Mouse (Mus musculus): ENCODE data around the gene Moxd1. TPM values are rescaled to one million over a fixed set of nuclear protein-coding genes. Genes with fewer than 3 reads are reported as not detected.

Gene Moxd1
- total RNA-seq (2021) (under 1 TPM; 0.32 to 0.50 TPM), polyA plus RNA-seq (2012; rRNA removed) (0.53 and 1.3 TPM in 2 replicates)
- long read RNA-seq, result 0 reads

DNA sequence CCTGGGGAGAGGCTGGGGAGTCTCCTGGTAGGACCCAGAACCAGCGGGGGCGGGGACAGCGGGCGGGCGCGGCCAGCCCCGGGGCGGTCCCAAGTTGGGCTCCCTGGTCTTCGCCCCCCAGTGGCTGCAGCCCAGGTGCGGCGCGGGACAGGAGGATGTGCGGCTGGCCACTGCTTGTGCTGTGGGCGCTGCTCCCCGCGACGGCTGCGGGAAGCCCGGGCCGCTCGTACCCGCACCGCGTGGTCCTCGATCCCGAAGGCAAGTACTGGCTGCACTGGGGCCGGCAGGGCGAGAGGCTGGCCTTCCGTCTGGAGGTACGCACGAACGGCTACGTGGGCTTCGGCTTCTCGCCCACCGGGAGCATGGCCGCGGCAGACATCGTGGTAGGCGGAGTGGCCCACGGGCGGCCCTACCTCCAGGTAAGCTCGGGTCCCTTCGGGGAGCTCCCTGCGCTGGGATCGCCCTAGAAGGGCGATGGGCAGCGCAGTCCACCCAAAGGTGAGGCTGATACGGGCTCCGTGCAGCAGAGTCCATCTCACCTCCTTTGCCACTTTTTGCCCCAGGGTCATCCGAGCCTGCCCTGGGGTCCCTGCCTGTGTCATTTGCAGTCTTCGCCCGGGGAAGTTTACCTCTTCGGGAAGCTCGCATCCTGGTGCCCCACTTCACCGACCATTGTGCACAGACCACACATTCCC, at the start of gene Moxd1:
TSS of gene Moxd1 (plus strand) at position 69 of the 695 bp plus-strand sequence.
- Histone ChIP-seq H3K9ac (ENCODE audit: low read depth, low read length) (0 out of 2 replicates have a peak within 1 kb of the TSS, but pooled peaks have one; percentile 3), H3K27ac (no peak within 1 kb of the TSS), H3K79me2 (replicated peaks; ENCODE audit: control insufficient read depth, insufficient read depth, low read length) (no peaks in the 10 kb centered on the region), H3K4me1 (ENCODE audit: control insufficient read depth, insufficient read depth, low read length) (no peaks in the 10 kb centered on the region), H3K27me3 (ENCODE audit: control insufficient read depth, insufficient read depth, low read length) (peaks cover 7% of the 10 kb centered on the region), H3K36me3 (ENCODE audit: control insufficient read depth, insufficient read depth, low read length) (no peaks in the 10 kb centered on the region), H3K4me3 (peak within 1 kb of the TSS; percentile 37)
- DNase-seq, result peak; percentile 8 to 33
- TF ChIP-seq CTCF (IDR thresholded peaks at IDR 0.05) (peak; percentile 36), EP300 (IDR thresholded peaks at IDR 0.05; ENCODE audit: insufficient read depth, low read depth, low read length) (no peak)
- intact Hi-C loops (cut with DNase I), result no loop called here
- WGBS, result 5% methylated on average over 55 of the region's 56 CpGs

GRCm38 (mm10) chr10:24190392-24190791, 32.9 kb upstream of the Moxd1 start:
- Histone ChIP-seq H3K9ac (ENCODE audit: low read depth, low read length) (no peak overlapping the region), H3K4me1 (ENCODE audit: control insufficient read depth, insufficient read depth, low read length) (no peaks in the 10 kb centered on the region), H3K4me3 (no peak overlapping the region), H3K27me3 (ENCODE audit: control insufficient read depth, insufficient read depth, low read length) (no peaks in the 10 kb centered on the region), H3K79me2 (replicated peaks; ENCODE audit: control insufficient read depth, insufficient read depth, low read length) (no peaks in the 10 kb centered on the region), H3K36me3 (ENCODE audit: control insufficient read depth, insufficient read depth, low read length) (peaks cover 3% of the 10 kb centered on the region; the same call in 1 of the 2 replicates), H3K27ac (no peak overlapping the region)
- 36% methylated on average over 7 of the region's 7 CpGs for WGBS
- TF ChIP-seq CTCF (IDR thresholded peaks at IDR 0.05) (peak; percentile 46), POLR2A (IDR thresholded peaks at IDR 0.05; ENCODE audit: insufficient read depth, low read depth, low read length) (no peak)
- no peak for DNase-seq
- intact Hi-C loops (cut with DNase I), result loop anchor here (2.0 kb wide), 1 partner anchor 108 kb away; no protein-coding TSS in a partner anchor

DNA sequence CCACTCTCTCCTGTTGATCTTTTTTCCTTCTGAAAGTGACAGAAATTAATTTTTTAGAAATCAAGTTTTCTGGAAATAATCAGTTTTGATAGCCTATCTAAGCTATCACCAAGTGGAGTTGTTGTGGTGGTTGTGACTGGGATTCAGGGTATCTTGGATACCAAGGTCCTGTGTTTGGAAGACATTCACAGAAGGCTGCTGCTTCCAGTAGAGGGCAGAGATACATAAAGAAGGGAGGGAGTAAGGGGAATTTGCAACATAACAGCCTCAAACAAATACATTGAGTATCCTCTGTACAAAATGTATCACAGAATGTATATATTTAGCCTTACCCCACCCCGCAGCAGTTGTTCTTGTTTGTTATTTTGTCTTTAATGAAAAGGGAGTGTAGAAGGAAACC, 31.3 kb upstream of the Moxd1 start:
- DNase-seq, result no peak
- no peak overlapping the region for H3K9ac ChIP-seq (ENCODE audit: low read depth, low read length)
- H3K4me1 ChIP-seq (ENCODE audit: control insufficient read depth, insufficient read depth, low read length), result no peaks in the 10 kb centered on the region
- no peak overlapping the region for H3K4me3 ChIP-seq
- WGBS, result 50% methylated on average over 1 of the region's 1 CpGs
- H3K36me3 ChIP-seq (ENCODE audit: control insufficient read depth, insufficient read depth, low read length), result peaks cover 3% of the 10 kb centered on the region; the same call in 1 of the 2 replicates
- H3K27me3 ChIP-seq (ENCODE audit: control insufficient read depth, insufficient read depth, low read length), result no peaks in the 10 kb centered on the region
- intact Hi-C loops (cut with DNase I), result loop anchor here (2.0 kb wide), 1 partner anchor 107 kb away; no protein-coding TSS in a partner anchor
- TF ChIP-seq CTCF (IDR thresholded peaks at IDR 0.05) (peak; percentile 52), EP300 (IDR thresholded peaks at IDR 0.05; ENCODE audit: insufficient read depth, low read depth, low read length) (no peak)
- no peak overlapping the region for H3K27ac ChIP-seq
- H3K79me2 ChIP-seq (replicated peaks; ENCODE audit: control insufficient read depth, insufficient read depth, low read length), result no peaks in the 10 kb centered on the region

GRCm38 (mm10) chr10:24199303-24199702, 24.0 kb upstream of the Moxd1 start:
- intact Hi-C loops (cut with DNase I), result no loop called here

GRCm38 (mm10) chr10:24200099-24200498, 23.2 kb upstream of the Moxd1 start:
- intact Hi-C loops (cut with DNase I), result no loop called here
- H3K79me2 ChIP-seq (replicated peaks; ENCODE audit: control insufficient read depth, insufficient read depth, low read length), result no peaks in the 10 kb centered on the region
- TF ChIP-seq CTCF (IDR thresholded peaks at IDR 0.05), result no peak
- no peak for TF ChIP-seq EP300 (IDR thresholded peaks at IDR 0.05; ENCODE audit: insufficient read depth, low read depth, low read length)
- TF ChIP-seq POLR2A (IDR thresholded peaks at IDR 0.05; ENCODE audit: insufficient read depth, low read depth, low read length), result no peak
- no peaks in the 10 kb centered on the region for H3K27me3 ChIP-seq (ENCODE audit: control insufficient read depth, insufficient read depth, low read length)
- no peaks in the 10 kb centered on the region for H3K4me1 ChIP-seq (ENCODE audit: control insufficient read depth, insufficient read depth, low read length)
- no peak overlapping the region for H3K9ac ChIP-seq (ENCODE audit: low read depth, low read length)
- DNase-seq, result no peak
- 80% methylated on average over 3 of the region's 3 CpGs for WGBS
- no peak overlapping the region for H3K4me3 ChIP-seq
- no peak overlapping the region for H3K27ac ChIP-seq
- H3K36me3 ChIP-seq (ENCODE audit: control insufficient read depth, insufficient read depth, low read length), result no peaks in the 10 kb centered on the region

More at GRCm38 (mm10) chr10:24199303-24199702, 24.0 kb upstream of the Moxd1 start:
- TF ChIP-seq CTCF (IDR thresholded peaks at IDR 0.05), result no peak
- TF ChIP-seq POLR2A (IDR thresholded peaks at IDR 0.05; ENCODE audit: insufficient read depth, low read depth, low read length), result no peak
- no peak for TF ChIP-seq EP300 (IDR thresholded peaks at IDR 0.05; ENCODE audit: insufficient read depth, low read depth, low read length)
- Histone ChIP-seq H3K27ac (no peak overlapping the region), H3K27me3 (ENCODE audit: control insufficient read depth, insufficient read depth, low read length) (no peaks in the 10 kb centered on the region), H3K9ac (ENCODE audit: low read depth, low read length) (no peak overlapping the region), H3K79me2 (replicated peaks; ENCODE audit: control insufficient read depth, insufficient read depth, low read length) (no peaks in the 10 kb centered on the region), H3K4me3 (no peak overlapping the region), H3K36me3 (ENCODE audit: control insufficient read depth, insufficient read depth, low read length) (no peaks in the 10 kb centered on the region), H3K4me1 (ENCODE audit: control insufficient read depth, insufficient read depth, low read length) (no peaks in the 10 kb centered on the region)
- DNase-seq, result no peak
- 69% methylated on average over 12 of the region's 12 CpGs for WGBS

GRCm38 (mm10) chr10:24210075-24210474, 13.2 kb upstream of the Moxd1 start:
- Histone ChIP-seq H3K9ac (ENCODE audit: low read depth, low read length) (no peak overlapping the region), H3K27me3 (ENCODE audit: control insufficient read depth, insufficient read depth, low read length) (no peaks in the 10 kb centered on the region), H3K27ac (no peak overlapping the region), H3K4me3 (no peak overlapping the region), H3K79me2 (replicated peaks; ENCODE audit: control insufficient read depth, insufficient read depth, low read length) (no peaks in the 10 kb centered on the region), H3K4me1 (ENCODE audit: control insufficient read depth, insufficient read depth, low read length) (no peaks in the 10 kb centered on the region), H3K36me3 (ENCODE audit: control insufficient read depth, insufficient read depth, low read length) (no peaks in the 10 kb centered on the region)
- intact Hi-C loops (cut with DNase I), result no loop called here
- 85% methylated on average over 6 of the region's 6 CpGs for whole genome bisulfite sequencing
- no peak for DNase-seq
- TF ChIP-seq CTCF (IDR thresholded peaks at IDR 0.05) (no peak), EP300 (IDR thresholded peaks at IDR 0.05; ENCODE audit: insufficient read depth, low read depth, low read length) (no peak), POLR2A (IDR thresholded peaks at IDR 0.05; ENCODE audit: insufficient read depth, low read depth, low read length) (no peak)
